Mouse (Mus musculus) cerebellum, adult 8-10 months (tissue): ENCODE results near the gene Art1.

Experiments used
- DNase-seq: peaks from one replicate; pipeline ENCODE4 v3.0.0; 2022

Gene Art1

GRCm38 (mm10) chr7:102101487-102101886 is at the start of gene Art1:
Gene Art1, plus strand, starts transcription at chr7:102101743.
- no peak for DNase-seq

- DNase-seq: no peak
These were observed 40.2 kb upstream of the Art1 start for GRCm38 (mm10) chr7:102061353-102061752.

GRCm38 (mm10) chr7:102062203-102062602 is 39.3 kb upstream of the Art1 start:
- no peak for DNase-seq

GRCm38 (mm10) chr7:102063891-102064290 is 37.7 kb upstream of the Art1 start:
- DNase-seq: no peak

- no peak for DNase-seq
These were observed 36.9 kb upstream of the Art1 start for GRCm38 (mm10) chr7:102064655-102065045.

- peak; percentile 89 for DNase-seq
These were observed 36.3 kb upstream of the Art1 start, which contains the start of the genes Rnf121, Xndc1 and Xntrpc for GRCm38 (mm10) chr7:102065046-102065891. Gene Rnf121, minus strand, starts transcription at chr7:102065469. Gene Xndc1, plus strand, starts transcription at chr7:102065511. Gene Xntrpc, plus strand, starts transcription at chr7:102065713.

GRCm38 (mm10) chr7:102066363-102066762 is 35.2 kb upstream of the Art1 start:
- no peak for DNase-seq

- no peak for DNase-seq
These were observed 24.7 kb upstream of the Art1 start for GRCm38 (mm10) chr7:102076714-102077296.

GRCm38 (mm10) chr7:102078517-102078916 is 23.0 kb upstream of the Art1 start:
- DNase-seq: peak; percentile 30

- DNase-seq: no peak
These were observed 21.2 kb upstream of the Art1 start for GRCm38 (mm10) chr7:102080311-102080710.

- no peak for DNase-seq
These were observed 19.8 kb upstream of the Art1 start for GRCm38 (mm10) chr7:102081784-102082183.

- no peak for DNase-seq
These were observed 18.7 kb upstream of the Art1 start, which contains the start of gene Trpc2 for GRCm38 (mm10) chr7:102082816-102083215. Gene Trpc2, plus strand, starts transcription at chr7:102083116.

- no peak for DNase-seq
These were observed 17.4 kb upstream of the Art1 start for GRCm38 (mm10) chr7:102084041-102084696.

GRCm38 (mm10) chr7:102087336-102087735 is 14.2 kb upstream of the Art1 start:
- DNase-seq: peak; percentile 26

- DNase-seq: no peak
These were observed 1.5 kb upstream of the Art1 start for GRCm38 (mm10) chr7:102099760-102100661.

- DNase-seq: no peak
These were observed 675 bp upstream of the Art1 start for GRCm38 (mm10) chr7:102100868-102101267.

GRCm38 (mm10) chr7:102102241-102102640 is 698 bp downstream of the Art1 start:
- no peak for DNase-seq

- DNase-seq: no peak
These were observed 1.2 kb downstream of the Art1 start for GRCm38 (mm10) chr7:102102696-102103095.

- no peak for DNase-seq
These were observed 2.0 kb downstream of the Art1 start for GRCm38 (mm10) chr7:102103555-102103954.

- DNase-seq: peak; percentile 28
These were observed 2.6 kb downstream of the Art1 start for GRCm38 (mm10) chr7:102104126-102104525.

- DNase-seq: no peak
These were observed 5.2 kb downstream of the Art1 start for GRCm38 (mm10) chr7:102106700-102107141.

GRCm38 (mm10) chr7:102108206-102108605 is 6.7 kb downstream of the Art1 start:
- no peak for DNase-seq
